13 mouse cellular contexts compared by ENCODE assay signal in genomic region chr1:90245533-90245932, GRCm38 (mm10). TPM values are rescaled to one million over a fixed set of nuclear protein-coding genes. Genes with fewer than 3 reads are reported as not detected.
A peak's percentile ranks its signal among the peaks of the same experiment; 100 is the strongest.
DNase-seq lines count a peak whose midpoint lies in the region; ATAC-seq and TF ChIP-seq lines count a peak whose summit lies in the region.
"Had no signal": no experiment of that assay in that cellular context is flagged by ENCODE, and none has a peak within 500 bp of the region (broad histone marks: within the 10 kb centered on the region; RNA-seq: fewer than 3 reads in every experiment).

No protein-coding gene starts in this region.

- no peak overlapping the region for H3K9ac ChIP-seq in hindbrain, postnatal 0 days (replicated peaks; ENCODE audit: low read length)
- H3K9ac ChIP-seq in hindbrain, embryonic 12.5 days: no peak overlapping the region
- H3K9ac ChIP-seq: forebrain, embryonic 15.5 days had no signal

- no peaks in the 10 kb centered on the region for H3K36me3 ChIP-seq in hindbrain, postnatal 0 days (ENCODE audit: insufficient read depth, low read length)
- no peaks in the 10 kb centered on the region for H3K36me3 ChIP-seq in hindbrain, embryonic 12.5 days
- H3K36me3 ChIP-seq: forebrain, embryonic 15.5 days had no signal

- peaks cover 10% of the 10 kb centered on the region; the same call in 1 of the 2 replicates for H3K4me1 ChIP-seq in hindbrain, postnatal 0 days (ENCODE audit: insufficient read depth, low read length)
- H3K4me1 ChIP-seq in hindbrain, embryonic 12.5 days: peaks cover 21% of the 10 kb centered on the region
- H3K4me1 ChIP-seq: megakaryocyte, embryonic 14.5 days had no signal

- TF ChIP-seq CTCF in hindbrain, postnatal 0 days (IDR thresholded peaks at IDR 0.05; ENCODE audit: low read depth): peak; percentile 38

- no peak overlapping the region for H3K27ac ChIP-seq in hindbrain, postnatal 0 days
- H3K27ac ChIP-seq in hindbrain, embryonic 12.5 days: no peak overlapping the region
- H3K27ac ChIP-seq: forebrain, embryonic 15.5 days had no signal

- no peak for ATAC-seq in hindbrain, postnatal 0 days
- ATAC-seq in hindbrain, embryonic 12.5 days (ENCODE audit: low FRiP score): no peak
- ATAC-seq: forebrain, embryonic 15.5 days had no signal

- no peak overlapping the region for H3K4me2 ChIP-seq in hindbrain, postnatal 0 days (ENCODE audit: low read depth, low read length)
- no peak overlapping the region for H3K4me2 ChIP-seq in hindbrain, embryonic 12.5 days (replicated peaks)
- H3K4me2 ChIP-seq: forebrain, embryonic 15.5 days had no signal

- H3K9me3 ChIP-seq in hindbrain, postnatal 0 days (ENCODE audit: low read length): no peaks in the 10 kb centered on the region
- no peaks in the 10 kb centered on the region for H3K9me3 ChIP-seq in hindbrain, embryonic 12.5 days (replicated peaks)
- H3K9me3 ChIP-seq: forebrain, embryonic 15.5 days; megakaryocyte, embryonic 14.5 days had no signal

- peak; percentile 39 for DNase-seq in embryo, embryonic 10 days (ENCODE audit: low spot score)
- DNase-seq in embryo, embryonic 9.5 days (ENCODE audit: extremely low spot score): no peak
- DNase-seq in hindbrain, postnatal 0 days (ENCODE audit: low spot score): no peak
- peak; percentile 40 to 44 for DNase-seq in spleen, postnatal 10 days (ENCODE audit: low spot score in 2 of 2)
- DNase-seq in spleen, postnatal 36 days (ENCODE audit: low spot score in 2 of 2): no peak
- no peak for DNase-seq in cerebellum, adult 11 months
- DNase-seq in cerebellum, adult 9-10 months: no peak
- DNase-seq: right cerebral cortex, postnatal 25 days had no signal

- no peaks in the 10 kb centered on the region for H3K27me3 ChIP-seq in hindbrain, postnatal 0 days (ENCODE audit: insufficient read depth, low read length)
- H3K27me3 ChIP-seq in hindbrain, embryonic 12.5 days: no peaks in the 10 kb centered on the region; the same call in 1 of the 2 replicates
- H3K27me3 ChIP-seq: forebrain, embryonic 15.5 days had no signal

- 79% methylated on average over 7 of the region's 7 CpGs for WGBS in hindbrain, postnatal 0 days
- WGBS in hindbrain, embryonic 12.5 days: 80% methylated on average over 7 of the region's 7 CpGs

- H3K4me3 ChIP-seq in hindbrain, postnatal 0 days (ENCODE audit: low read length): no peak overlapping the region
- H3K4me3 ChIP-seq in hindbrain, embryonic 12.5 days: no peak overlapping the region
- H3K4me3 ChIP-seq: forebrain, embryonic 15.5 days; megakaryocyte, embryonic 14.5 days had no signal

RNA-seq across cellular contexts. Expression of gene Ackr3, which starts 41.8 kb away (rescaled TPM):
- 7.2 and 13.1 TPM in 2 replicates for total RNA-seq in hindbrain, postnatal 0 days (2014; rRNA removed)
- 7.4 and 7.8 TPM in 2 replicates for polyA plus RNA-seq in hindbrain, postnatal 0 days (2015; fragmentation: Nextera tagmentation; extraction: Ambion mirVana)
- 26.9 and 27.6 TPM in 2 replicates for polyA plus RNA-seq in hindbrain, embryonic 12.5 days (2016; fragmentation: Nextera tagmentation; extraction: Ambion mirVana)
- total RNA-seq: MEL; neutrophil, adult 5-6 weeks had no signal

Comparison
In these comparisons a context has a peak if more than half of its experiments do, and no peak if none do; other contexts are left out.
1. DNase-seq: peak in embryo, embryonic 10 days (single experiment) and spleen, postnatal 10 days (2 of 2); none in embryo, embryonic 9.5 days (single experiment), hindbrain, postnatal 0 days (single experiment), spleen, postnatal 36 days (0 of 2), cerebellum, adult 11 months (single experiment) and cerebellum, adult 9-10 months (single experiment).